Mouse (Mus musculus): ENCODE measurements around the gene Rtn4rl2. TPM values are rescaled to one million over a fixed set of nuclear protein-coding genes. Genes with fewer than 3 reads are reported as not detected.
A peak's percentile ranks its signal among the peaks of the same experiment; 100 is the strongest.

The Rtn4rl2 gene
- polyA plus RNA-seq (2012; rRNA removed), result 4.8 and 11.8 TPM in 2 replicates

- H3K27ac ChIP-seq (ENCODE audit: insufficient read depth, low read depth, low read length), result no peak within 1 kb of the TSS
- no peaks in the 10 kb centered on the region for H3K36me3 ChIP-seq (ENCODE audit: control insufficient read depth, insufficient read depth, low read length)
- 2% methylated on average over 35 of the region's 35 CpGs for WGBS
- H3K4me3 ChIP-seq (ENCODE audit: low read depth, low read length), result peak within 1 kb of the TSS; percentile 78
- peaks cover 9% of the 10 kb centered on the region; the same call in 1 of the 2 replicates for H3K4me1 ChIP-seq (ENCODE audit: control insufficient read depth, insufficient read depth, insufficient read length, low read length)
- TF ChIP-seq POLR2A (IDR thresholded peaks at IDR 0.05; ENCODE audit: low read depth, low read length) (no peak), CTCF (IDR thresholded peaks at IDR 0.05; ENCODE audit: extremely low read depth, insufficient read length, insufficient replicate concordance, low read depth, low read length) (no peak)
- H3K27me3 ChIP-seq (ENCODE audit: control insufficient read depth, insufficient read depth, low read length), result peaks cover 65% of the 10 kb centered on the region
Observed at GRCm38 (mm10) chr2:84886234-84886731, at the start of gene Rtn4rl2. Gene Rtn4rl2 (minus strand): TSS chr2:84886710.

GRCm38 (mm10) chr2:84935065-84935464 lies 48.6 kb upstream of the Rtn4rl2 start:
- Histone ChIP-seq H3K27ac (ENCODE audit: insufficient read depth, low read depth, low read length) (no peak overlapping the region), H3K4me1 (ENCODE audit: control insufficient read depth, insufficient read depth, insufficient read length, low read length) (peaks cover 6% of the 10 kb centered on the region; the same call in 1 of the 2 replicates), H3K27me3 (ENCODE audit: control insufficient read depth, insufficient read depth, low read length) (no peaks in the 10 kb centered on the region), H3K36me3 (ENCODE audit: control insufficient read depth, insufficient read depth, low read length) (no peaks in the 10 kb centered on the region), H3K4me3 (ENCODE audit: low read depth, low read length) (no peak overlapping the region)
- 86% methylated on average over 5 of the region's 5 CpGs for WGBS
- TF ChIP-seq POLR2A (IDR thresholded peaks at IDR 0.05; ENCODE audit: low read depth, low read length) (no peak), CTCF (IDR thresholded peaks at IDR 0.05; ENCODE audit: extremely low read depth, insufficient read length, insufficient replicate concordance, low read depth, low read length) (no peak)

GRCm38 (mm10) chr2:84934649-84935007 lies 48.1 kb upstream of the Rtn4rl2 start:
- WGBS, result 72% methylated on average over 4 of the region's 4 CpGs
- Histone ChIP-seq H3K4me3 (ENCODE audit: low read depth, low read length) (no peak overlapping the region), H3K36me3 (ENCODE audit: control insufficient read depth, insufficient read depth, low read length) (no peaks in the 10 kb centered on the region), H3K27me3 (ENCODE audit: control insufficient read depth, insufficient read depth, low read length) (no peaks in the 10 kb centered on the region), H3K4me1 (ENCODE audit: control insufficient read depth, insufficient read depth, insufficient read length, low read length) (peaks cover 7% of the 10 kb centered on the region; the same call in 1 of the 2 replicates), H3K27ac (ENCODE audit: insufficient read depth, low read depth, low read length) (no peak overlapping the region)
- no peak for TF ChIP-seq CTCF (IDR thresholded peaks at IDR 0.05; ENCODE audit: extremely low read depth, insufficient read length, insufficient replicate concordance, low read depth, low read length)
- TF ChIP-seq POLR2A (IDR thresholded peaks at IDR 0.05; ENCODE audit: low read depth, low read length), result no peak

DNA sequence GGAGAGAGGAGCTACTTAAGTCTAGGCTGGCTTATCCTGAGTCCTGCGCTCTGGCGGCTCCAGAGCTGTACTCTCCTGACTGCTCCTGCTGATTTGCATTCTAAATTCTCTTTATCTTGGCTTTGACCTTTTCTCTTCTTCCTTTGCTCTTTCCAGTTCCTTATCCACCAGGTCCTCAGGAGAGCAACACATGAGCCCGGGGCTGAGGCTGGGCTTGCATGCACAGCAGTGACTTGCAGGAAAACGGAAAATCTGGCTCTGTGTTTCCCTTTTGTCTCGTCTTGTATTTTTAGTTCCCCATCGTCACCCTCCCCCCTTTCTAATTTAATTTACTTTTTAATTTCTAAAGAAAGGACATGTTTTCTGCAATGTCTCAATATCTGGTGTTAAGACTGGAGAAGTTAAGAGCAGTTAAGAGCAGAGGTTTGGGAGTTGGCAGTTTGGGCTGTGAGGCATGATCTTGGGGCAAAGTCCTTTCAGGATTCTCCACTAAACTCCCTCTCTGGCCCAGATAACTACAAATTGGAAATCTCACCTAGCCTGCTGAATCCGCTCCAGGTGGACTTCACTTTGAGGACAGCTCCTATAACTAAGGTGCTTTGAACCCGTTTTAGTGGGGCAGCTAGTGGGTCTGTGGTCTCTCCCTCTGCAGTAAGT lies 47.6 kb upstream of the Rtn4rl2 start:
- no peak overlapping the region for H3K4me3 ChIP-seq (ENCODE audit: low read depth, low read length)
- no peaks in the 10 kb centered on the region for H3K36me3 ChIP-seq (ENCODE audit: control insufficient read depth, insufficient read depth, low read length)
- peaks cover 7% of the 10 kb centered on the region; the same call in 1 of the 2 replicates for H3K4me1 ChIP-seq (ENCODE audit: control insufficient read depth, insufficient read depth, insufficient read length, low read length)
- H3K27me3 ChIP-seq (ENCODE audit: control insufficient read depth, insufficient read depth, low read length), result no peaks in the 10 kb centered on the region
- H3K27ac ChIP-seq (ENCODE audit: insufficient read depth, low read depth, low read length), result no peak overlapping the region
- 67% methylated on average over 8 of the region's 8 CpGs for WGBS
- no peak for TF ChIP-seq POLR2A (IDR thresholded peaks at IDR 0.05; ENCODE audit: low read depth, low read length)

GRCm38 (mm10) chr2:84930186-84930585 lies 43.7 kb upstream of the Rtn4rl2 start:
- Histone ChIP-seq H3K27me3 (ENCODE audit: control insufficient read depth, insufficient read depth, low read length) (no peaks in the 10 kb centered on the region), H3K36me3 (ENCODE audit: control insufficient read depth, insufficient read depth, low read length) (no peaks in the 10 kb centered on the region), H3K4me3 (ENCODE audit: low read depth, low read length) (no peak overlapping the region), H3K27ac (ENCODE audit: insufficient read depth, low read depth, low read length) (peak overlapping the region; percentile 50; the same call in 1 of the 2 replicates), H3K4me1 (ENCODE audit: control insufficient read depth, insufficient read depth, insufficient read length, low read length) (peaks cover 2% of the 10 kb centered on the region; the same call in 1 of the 2 replicates)
- TF ChIP-seq CTCF (IDR thresholded peaks at IDR 0.05; ENCODE audit: extremely low read depth, insufficient read length, insufficient replicate concordance, low read depth, low read length), result no peak
- no peak for TF ChIP-seq POLR2A (IDR thresholded peaks at IDR 0.05; ENCODE audit: low read depth, low read length)
- WGBS, result 75% methylated on average over 7 of the region's 7 CpGs

DNA sequence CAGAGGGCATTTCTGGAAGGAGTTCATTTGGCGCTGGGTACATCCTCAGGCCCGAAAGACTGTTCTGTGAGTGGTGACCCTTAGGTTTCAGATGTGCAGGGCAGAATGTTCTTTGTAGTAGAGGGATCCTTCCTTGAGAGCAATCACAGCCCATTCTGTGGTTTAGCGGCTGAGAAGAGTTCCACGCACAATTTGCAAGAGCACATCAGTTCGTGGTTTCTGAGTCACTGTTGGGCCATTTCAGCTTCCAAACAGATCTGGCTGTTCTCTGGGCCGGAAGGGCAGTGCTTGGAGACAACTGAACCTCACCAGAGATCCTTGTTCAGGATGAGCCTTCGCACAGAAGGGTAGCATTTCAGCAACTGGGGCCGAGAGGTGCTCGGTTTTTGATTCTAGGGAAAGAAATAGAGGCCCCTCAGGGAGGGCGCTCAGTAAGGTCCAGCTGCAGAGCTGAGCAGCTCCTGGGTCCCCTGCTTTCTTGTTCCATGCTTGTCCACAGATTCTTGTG lies 33.1 kb upstream of the Rtn4rl2 start:
- Histone ChIP-seq H3K27me3 (ENCODE audit: control insufficient read depth, insufficient read depth, low read length) (no peaks in the 10 kb centered on the region), H3K27ac (ENCODE audit: insufficient read depth, low read depth, low read length) (no peak overlapping the region), H3K4me1 (ENCODE audit: control insufficient read depth, insufficient read depth, insufficient read length, low read length) (no peaks in the 10 kb centered on the region), H3K36me3 (ENCODE audit: control insufficient read depth, insufficient read depth, low read length) (no peaks in the 10 kb centered on the region), H3K4me3 (ENCODE audit: low read depth, low read length) (no peak overlapping the region)
- TF ChIP-seq CTCF (IDR thresholded peaks at IDR 0.05; ENCODE audit: extremely low read depth, insufficient read length, insufficient replicate concordance, low read depth, low read length) (no peak), POLR2A (IDR thresholded peaks at IDR 0.05; ENCODE audit: low read depth, low read length) (no peak)
- 82% methylated on average over 10 of the region's 10 CpGs for whole genome bisulfite sequencing

- H3K4me1 ChIP-seq (ENCODE audit: control insufficient read depth, insufficient read depth, insufficient read length, low read length), result no peaks in the 10 kb centered on the region
- H3K4me3 ChIP-seq (ENCODE audit: low read depth, low read length), result no peak overlapping the region
- H3K27me3 ChIP-seq (ENCODE audit: control insufficient read depth, insufficient read depth, low read length), result no peaks in the 10 kb centered on the region
- TF ChIP-seq CTCF (IDR thresholded peaks at IDR 0.05; ENCODE audit: extremely low read depth, insufficient read length, insufficient replicate concordance, low read depth, low read length) (no peak), POLR2A (IDR thresholded peaks at IDR 0.05; ENCODE audit: low read depth, low read length) (no peak)
- H3K27ac ChIP-seq (ENCODE audit: insufficient read depth, low read depth, low read length), result no peak overlapping the region
- WGBS, result 30% methylated on average over 3 of the region's 3 CpGs
- no peaks in the 10 kb centered on the region for H3K36me3 ChIP-seq (ENCODE audit: control insufficient read depth, insufficient read depth, low read length)
Observed at GRCm38 (mm10) chr2:84918188-84918587, 31.7 kb upstream of the Rtn4rl2 start.

All from small intestine, adult 2 months (tissue).